Mouse (Mus musculus) retina, embryonic 14.5 days (tissue): Measurements from ENCODE around the gene Adprhl1.
A peak's percentile ranks its signal among the peaks of the same experiment; 100 is the strongest.

Experiments
- DNase-seq: peaks from one replicate; pipeline ENCODE4 v3.0.0-alpha.2; 2015; ENCODE audit warnings: low spot score

Gene Adprhl1

DNA sequence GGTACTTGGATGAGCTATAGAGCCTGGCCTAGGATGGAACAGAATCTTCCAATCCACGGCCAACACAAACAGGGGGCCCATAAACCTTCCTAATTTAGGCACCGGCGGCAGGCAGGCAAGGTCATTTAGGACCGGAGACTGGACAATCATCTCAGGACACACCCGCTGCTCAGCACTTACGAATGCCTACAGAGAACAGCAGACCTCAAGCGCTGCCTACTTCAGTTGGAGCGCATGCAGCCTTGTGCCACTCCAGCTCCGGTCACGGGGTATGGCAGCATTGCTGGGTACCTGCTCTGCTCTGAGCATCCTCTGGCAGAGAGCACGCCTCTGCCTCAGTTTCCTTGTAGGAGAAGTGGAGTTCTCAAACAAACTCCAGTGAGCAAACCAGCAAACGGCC lies 24.2 kb downstream of the Adprhl1 start:
- no peak for DNase-seq

DNA sequence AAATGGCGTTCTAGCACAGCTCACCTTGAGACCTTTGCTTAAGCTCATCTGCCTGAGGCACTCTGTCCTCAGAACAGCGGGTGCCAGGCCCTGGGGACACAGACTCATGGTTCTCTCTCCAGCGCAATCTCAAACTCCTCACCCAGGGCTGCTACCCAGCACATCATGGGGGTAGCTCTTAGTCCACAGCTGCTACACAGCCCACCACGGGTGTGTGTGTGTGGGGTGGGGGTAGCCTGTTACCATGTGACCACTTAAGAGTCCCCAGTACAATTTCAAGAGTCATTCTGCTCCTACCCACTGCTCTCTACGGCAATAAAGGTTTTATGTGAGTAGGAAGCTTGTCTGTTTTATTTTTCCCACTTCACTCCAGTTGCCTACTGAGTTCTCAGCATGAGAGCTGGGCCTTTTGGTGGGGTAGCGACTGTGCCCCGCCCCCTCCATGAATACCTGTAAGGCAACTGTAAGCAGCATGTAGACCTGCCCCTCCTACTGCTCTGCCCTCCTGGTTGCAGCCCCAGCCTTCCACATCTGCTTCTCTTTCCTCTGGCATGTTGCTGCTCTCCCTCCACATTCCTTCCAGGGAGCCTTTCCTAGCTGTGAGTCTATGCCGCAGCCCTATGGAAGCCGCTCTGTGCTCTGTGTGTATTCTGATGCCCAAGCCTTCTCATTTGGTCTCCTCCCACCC lies 24.9 kb downstream of the Adprhl1 start:
- no peak for DNase-seq

DNA sequence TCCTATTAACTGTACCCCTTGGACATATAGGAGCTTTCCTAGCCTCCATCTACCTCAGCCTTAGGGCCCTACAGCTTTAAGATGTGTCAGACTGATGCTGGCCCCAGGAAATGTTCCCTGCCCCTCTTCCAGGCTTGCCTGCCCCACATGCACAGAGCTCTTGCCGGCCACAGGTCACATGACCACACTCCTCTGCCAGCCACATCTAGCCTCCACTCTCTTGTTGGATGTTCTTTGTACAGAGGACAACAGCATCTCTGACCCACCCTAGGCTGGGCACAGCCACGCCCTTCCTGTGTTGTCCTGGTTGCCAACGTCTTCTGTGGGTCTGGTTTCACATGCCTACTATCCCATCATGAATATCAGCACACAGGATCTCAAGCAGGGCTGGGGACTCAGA lies 26.8 kb downstream of the Adprhl1 start:
- DNase-seq: no peak

DNA sequence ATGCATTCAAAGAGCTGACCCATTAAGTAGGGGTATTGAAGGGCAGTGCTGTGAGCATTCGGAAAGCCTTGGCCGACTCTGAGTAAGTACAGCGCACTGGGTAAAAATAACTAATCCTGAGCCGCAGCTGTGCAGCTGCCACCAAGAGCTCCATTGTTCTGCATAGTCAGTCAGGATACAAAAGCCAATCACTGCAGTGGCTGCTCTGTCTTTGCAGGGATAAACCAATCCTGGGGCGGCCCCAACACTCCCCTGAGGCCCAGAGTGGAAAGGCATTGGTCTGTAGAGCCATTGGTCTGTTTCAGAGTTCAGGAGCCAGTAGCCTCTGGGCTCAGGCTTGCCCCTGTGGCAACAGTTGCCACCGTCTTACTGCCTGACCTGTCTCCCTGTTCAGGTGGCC lies 27.7 kb downstream of the Adprhl1 start:
- DNase-seq: peak; percentile 59

DNA sequence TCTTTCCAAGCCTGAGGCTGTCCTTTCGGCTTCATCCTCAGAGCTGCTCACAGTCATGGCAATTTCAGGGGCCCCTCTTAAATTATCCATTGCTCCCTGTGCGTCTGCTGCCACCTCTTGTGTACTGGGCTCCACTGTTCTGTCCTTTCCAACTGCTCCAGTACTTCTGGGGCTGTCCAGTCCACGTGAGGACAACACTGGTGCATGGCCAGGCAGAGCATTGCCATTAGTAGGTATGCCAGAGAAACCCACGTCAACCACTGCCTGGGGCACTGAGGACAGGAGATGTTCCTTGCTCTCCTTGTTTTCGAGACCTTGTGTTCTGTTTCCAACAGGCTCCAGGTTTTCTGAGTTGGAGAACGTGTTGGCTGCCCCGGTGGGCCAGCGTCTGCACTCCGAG lies 29.5 kb downstream of the Adprhl1 start:
- DNase-seq: no peak

DNA sequence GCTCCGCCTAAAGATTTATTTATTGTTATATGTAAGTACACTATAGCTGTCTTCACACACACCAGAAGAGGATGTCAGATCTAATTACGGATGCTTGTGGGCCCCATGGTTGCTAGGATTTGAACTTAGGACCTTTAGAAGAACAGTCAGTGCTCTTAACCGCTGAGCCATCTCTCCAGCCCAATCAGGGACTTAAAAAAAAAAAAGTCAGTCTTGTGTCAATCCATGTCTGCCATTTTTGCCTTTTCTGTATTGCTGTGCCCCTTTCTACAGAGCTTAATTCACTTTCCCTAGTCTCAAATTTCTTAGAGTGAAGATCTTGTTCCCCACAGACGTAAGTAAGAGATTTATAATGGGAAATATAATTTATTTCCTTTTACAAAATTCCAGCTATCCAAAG lies 35.5 kb downstream of the Adprhl1 start:
- DNase-seq: no peak

DNA sequence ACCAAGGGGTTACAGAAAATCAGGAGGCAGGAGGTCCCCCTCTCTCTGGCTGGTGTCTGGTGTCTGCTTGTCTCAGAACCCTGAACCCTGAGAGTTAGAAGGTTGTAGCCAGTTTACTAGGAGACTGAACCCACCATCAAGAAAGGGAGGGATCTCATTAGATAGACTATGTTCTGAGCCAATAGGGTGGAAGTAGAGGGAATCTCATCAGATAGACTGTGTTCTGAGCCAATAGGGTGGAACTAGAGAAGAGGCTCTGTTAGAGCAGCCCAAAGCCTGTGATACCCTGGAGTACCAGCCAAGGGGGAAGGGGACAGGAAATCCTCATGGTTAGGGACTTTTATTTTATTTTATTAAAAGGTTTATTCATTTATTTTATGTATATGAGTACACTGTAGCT lies 36.0 kb downstream of the Adprhl1 start:
- DNase-seq: no peak

DNA sequence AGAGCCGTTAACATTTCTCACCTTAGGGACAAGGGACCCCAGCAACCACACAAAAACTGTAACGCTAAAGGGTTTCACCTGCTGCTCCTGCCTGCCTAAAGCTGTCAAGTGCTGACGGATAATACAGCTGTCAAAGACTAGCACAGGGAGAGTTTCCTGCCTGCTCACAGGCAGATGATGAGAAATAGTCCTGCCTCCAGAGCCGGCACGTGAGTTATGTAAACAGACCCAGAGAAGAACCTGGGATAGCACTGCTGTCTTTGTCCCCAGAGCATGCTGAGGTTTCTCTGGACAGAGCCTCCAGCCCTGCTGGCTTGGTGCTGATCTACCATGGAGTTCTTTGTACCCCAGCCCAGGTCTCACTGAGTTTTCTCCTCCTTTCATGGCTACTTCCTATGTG lies 36.9 kb downstream of the Adprhl1 start:
- no peak for DNase-seq

DNA sequence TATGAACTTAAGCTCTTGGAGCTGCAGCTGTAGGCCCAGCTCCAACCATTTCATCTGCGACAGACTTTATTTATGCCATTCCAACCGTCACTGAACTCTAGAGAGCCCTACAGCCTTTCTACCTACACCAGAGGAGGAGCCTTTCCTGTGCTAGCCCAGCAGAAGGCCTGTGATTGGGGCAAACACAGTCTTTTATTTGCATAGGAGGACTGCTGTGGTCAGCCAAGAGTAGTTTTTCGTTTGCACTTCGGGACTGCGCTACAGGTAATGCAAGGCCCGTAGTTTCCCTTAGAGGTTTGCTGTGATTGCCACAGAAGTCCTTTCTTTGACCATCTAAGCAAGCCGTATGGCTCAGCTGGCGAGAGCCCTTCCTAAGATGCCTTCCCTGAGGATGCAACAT lies 37.6 kb downstream of the Adprhl1 start:
- DNase-seq: no peak

DNA sequence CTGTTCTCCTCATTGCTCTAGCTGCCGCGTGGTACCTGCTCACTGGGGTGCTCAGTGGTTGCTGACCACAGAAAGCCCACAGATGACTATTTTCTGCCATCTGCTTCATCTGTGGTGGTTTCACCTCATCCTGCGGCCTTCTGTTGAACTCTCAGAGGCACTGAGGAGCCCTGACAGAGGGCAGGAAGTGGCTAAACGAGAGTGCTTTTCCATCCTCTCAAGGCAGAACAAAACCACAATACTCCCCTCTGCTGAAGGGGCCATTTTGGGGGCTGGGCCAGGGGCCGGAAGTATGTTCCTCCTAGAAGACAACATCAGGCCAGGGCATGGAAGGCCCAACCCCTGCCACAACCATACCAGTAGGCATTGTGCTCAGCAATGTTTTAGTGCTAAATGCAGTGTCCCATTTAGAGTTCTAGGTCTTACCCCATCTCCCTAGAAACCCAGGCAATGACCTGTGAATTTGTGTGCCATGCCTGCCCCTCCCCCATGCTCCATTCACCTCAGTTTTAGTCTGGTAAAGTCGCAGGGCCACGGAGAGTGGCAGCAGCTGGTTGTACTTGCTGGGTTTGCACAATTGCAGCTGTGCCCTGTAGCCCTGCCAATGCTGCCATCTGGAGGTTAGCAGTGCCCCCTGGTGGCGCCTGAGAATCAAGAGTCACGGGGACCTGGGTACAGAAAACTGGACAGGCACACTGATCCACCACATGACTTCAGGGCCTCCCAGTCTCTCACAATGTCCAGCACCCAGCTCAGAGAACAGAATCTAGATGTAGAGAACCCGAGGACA lies 40.3 kb downstream of the Adprhl1 start:
- peak; percentile 90 for DNase-seq

DNA sequence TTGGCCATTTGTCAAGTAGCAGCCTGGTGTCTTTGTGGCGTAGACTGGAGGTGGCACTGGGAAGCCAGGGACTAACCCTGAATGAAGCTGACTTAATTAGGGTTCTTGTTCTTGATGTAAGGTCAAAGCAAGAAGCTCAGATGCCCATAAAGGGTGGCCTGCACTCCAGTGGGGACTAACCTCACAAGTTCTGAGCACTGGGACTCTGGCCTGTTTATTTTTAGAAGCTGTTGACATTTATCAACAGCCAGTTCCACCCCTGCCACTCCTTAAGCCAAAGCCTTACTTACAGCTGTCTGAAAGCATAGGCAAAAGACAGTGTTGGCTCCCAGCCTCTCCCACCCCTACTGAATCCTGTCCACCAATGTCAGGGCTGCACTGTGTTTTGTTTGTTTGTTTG lies 44.2 kb downstream of the Adprhl1 start:
- no peak for DNase-seq

DNA sequence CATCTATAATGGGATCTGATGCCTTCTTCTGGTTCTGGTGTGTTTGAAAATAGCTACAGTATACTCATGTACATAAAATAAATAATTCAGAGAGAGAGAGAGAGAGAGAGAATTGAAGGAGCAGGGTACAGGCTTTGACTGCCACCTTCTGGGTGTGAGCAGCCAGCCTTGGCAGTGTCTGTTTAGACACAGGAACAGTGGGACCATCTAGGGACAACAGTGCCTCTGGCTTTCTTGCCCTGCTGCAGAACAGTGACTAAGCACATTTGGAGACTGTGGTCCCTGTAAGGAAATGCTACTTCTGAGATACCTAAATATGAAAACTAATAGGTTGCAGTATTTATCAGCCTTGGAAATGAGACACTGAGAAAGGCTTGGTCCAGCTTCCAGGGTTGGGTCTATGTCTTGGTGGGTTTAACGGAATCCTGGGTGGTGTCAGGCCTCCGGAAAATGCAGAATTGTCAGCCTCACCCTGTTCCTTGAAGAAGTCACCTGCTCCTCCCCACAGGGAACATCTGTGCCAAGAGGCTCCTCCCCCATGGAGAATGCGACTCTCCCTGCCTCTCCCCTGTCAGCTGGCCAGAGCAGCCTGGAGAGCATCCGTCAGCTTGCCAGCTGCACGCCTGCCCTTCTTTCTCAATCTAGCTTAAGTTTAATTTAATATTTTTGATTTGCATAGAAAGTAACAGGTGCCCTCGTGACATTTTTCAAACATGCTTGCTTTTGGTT lies 45.2 kb downstream of the Adprhl1 start:
- no peak for DNase-seq

DNA sequence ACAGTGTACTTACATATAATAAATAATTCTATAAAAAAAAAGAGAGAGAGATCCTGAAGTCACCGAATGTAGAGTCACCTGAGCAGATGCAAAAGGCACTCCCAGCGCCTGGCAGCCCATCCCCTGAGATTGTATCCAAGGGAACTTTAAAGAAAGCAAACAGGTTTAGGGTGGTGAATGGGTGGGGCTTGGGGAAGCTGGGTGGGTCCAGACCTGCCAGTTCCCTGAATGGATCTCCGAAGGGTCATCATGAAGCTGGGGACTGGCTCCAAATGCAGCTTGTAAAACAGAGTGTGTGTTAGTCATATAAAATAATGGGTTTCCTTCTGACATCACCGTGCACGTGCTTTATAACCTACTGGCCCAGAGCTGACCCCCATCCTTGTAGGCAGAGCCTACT lies 47.7 kb downstream of the Adprhl1 start:
- no peak for DNase-seq

DNA sequence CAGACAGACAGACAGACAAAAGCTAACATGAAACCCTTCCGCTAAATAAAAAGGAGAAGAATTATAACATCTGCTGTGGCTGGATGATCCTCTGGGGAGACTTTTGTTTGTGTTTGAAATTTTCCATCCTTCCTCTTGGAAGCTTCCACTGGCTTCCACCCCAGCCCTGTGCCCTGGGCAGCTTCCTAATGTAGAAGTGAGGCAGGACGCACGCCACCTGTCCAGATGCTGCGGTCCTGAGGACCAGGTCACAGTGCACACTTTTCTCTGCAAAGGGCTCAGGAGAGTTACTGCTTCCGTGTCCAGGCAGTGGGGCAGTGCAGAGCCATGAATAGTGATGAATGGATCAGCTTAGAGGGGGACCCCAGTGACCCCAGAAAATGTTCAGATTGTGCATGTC lies 48.7 kb downstream of the Adprhl1 start:
- no peak for DNase-seq

DNA sequence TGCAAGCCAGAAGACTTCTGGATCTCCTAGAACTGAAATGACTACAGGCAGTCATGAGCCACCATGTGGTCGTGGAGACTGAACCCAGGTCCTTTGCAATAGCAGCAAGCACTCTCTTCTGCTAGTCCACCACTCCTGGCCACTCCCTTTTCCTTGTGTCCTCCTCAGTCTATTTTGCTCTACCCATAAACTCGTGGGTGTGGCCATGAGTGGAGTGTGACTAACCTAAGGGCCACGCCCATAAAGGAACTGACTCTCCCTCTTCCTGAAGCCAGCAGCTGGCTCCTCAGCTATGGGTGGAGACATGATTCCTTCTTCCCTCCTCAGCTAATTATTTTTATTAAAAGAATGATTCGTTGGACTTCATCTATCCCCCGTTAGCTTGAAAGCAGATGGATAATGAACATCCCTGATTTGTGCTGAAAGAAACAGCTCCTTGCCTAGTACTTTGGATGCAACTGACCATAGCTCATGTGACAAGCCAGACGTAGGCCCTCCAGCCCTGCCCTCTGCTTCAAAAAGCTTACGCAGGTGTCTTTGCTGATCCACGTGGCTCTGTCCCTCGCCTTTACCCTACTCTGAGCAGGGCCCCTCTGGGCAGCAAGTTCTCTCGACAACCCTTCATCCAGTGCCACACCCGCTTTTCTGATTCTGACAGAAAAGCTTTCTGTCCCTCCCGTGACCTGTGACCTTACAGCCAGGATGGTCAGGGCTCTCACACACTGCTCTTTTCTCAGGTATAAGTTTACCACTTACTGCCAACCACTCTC lies 49.4 kb downstream of the Adprhl1 start:
- no peak for DNase-seq

DNA sequence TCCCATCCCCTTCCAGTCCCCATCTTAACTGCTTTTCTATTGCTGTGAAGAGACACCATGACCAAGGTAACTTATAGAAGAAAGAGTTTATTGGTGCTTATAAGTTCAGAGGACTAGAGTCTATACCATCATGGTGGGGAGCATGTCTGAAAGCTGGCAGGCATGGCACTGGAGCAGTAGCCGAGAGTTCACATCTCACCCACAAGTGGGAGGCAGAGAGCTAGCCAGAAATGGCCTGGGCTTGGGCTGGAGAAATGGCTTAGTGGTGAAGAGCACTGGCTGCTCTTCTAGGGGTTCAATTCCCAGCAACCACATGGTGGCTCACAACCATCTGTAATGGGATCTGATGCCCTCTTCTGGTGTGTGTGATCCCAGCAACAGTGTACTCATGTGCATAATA lies 50.5 kb downstream of the Adprhl1 start:
- DNase-seq: no peak

DNA sequence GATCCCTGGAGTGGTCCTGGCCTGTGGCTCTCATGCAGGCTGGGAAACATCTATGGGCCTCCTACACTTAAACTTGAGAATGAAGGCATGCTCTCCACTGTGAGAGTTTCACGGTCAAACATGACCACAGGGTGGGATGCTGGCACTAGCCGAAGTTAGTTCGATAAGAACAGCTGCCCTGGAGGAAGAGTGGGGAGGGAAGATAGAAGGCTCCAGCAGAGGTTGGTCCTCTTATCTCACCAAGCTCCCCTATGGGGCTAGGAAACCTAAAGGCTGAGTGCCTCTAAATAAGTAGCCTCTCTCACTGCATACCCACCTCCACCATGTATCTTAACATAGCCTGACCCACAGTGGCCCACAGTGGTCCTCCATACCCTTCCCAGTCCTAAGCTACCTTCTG lies 51.2 kb downstream of the Adprhl1 start:
- DNase-seq: no peak

DNA sequence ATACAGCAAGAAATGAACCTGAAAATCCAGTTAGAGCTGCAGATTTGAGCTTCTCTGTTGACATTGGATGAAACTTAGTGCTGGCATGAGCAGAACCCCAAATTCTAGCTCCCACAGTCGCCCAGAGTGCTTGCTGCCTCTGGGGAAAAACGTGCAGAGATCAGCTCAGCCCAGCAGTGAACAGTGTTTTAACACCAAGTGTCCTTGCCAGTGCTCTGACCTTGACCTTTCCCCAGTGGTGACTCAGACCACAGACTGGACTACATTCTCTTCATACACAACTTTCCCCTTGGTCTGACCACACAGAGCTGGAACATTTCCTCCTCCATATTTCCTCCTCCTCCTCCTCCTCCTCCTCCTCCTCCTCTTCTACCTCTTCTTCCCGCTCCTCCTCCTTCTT lies 51.9 kb downstream of the Adprhl1 start:
- no peak for DNase-seq

DNA sequence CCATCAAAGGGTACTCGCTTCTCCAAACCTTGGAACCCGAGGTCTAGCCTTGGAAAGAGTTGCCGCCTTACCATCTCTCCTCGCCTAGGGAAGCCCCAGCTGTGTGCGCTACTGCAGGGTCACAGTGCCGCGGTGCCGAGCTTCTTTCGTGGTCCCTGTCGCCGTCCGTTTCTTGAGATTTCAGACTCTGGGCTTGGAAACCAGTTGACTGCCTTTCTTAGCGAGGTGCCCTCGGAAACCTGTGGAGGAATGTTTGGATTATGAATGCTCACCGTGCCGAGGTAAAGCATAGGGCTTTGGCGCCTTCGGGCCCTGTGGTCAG lies 53.0 kb downstream of the Adprhl1 start:
- no peak for DNase-seq

DNA sequence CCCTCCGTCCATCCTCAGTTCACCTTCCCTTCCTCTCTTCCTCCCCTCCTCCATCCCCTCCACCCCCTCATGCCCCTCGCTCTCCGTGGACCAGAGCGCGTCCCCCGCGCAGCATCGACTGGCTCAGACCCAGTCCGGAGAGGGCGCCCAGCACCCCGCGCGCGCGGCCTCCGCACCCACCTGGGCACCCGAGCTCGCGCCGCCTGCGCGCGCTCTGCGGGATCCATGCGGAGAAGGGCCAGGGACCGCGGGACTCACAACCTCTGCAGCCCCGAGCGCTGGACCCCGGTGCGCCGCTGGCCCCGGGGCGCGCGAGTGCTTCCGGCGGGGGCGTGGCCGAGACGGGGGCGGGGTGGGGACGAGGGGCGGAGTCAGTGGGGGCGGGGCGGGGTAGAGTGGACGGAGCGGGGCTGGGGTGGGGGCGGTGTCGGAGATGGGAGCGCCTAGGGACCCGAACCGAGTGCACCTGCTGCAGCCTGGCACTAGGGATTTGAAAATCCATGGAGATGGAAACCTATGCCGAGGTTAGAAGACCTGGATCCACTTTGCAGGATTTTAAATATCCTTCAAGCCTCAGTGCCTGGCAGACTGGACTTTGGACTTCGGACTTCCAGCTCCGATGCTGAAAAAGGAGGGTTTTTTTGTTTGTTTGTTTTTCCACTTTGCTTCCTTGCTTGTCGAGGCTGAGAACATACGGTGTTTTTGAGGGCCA lies 53.5 kb downstream of the Adprhl1 start, which contains the start of gene Grtp1:
Gene Grtp1 (minus strand): TSS at position 320 of the 712 bp plus-strand sequence.
- DNase-seq: peak; percentile 71

DNA sequence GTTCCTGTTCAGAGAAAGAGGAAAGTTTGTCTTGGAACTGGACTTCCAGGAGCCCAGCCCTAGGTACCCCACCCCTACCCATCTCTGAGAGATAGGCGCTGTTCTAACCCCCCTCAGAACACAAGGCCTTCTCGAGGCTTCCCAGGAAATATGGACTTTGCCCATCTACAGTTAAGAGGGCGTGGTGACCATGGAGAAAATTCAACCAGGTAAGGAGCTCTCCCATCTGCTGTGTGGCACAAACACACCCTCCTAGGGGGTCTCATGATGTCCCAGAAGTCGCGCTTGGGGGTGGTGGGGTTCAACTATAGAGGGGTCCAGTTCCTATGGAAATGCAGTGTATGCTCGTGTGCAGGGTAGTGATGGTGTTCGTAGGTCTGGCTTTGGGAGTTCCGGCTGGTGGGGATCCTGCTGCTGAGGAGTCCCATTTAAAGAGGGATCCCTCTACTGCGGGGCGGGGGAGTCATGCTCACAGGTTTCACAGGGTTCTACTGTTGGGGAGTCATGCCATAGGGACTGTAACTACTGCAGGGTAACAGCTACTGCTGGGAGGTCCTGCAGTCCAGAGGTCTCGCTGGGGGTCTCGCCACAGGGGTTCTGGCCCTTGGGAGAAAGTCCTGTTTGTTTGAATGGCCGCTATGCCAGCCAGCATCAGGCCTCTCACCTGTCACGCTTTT lies 54.4 kb downstream of the Adprhl1 start:
- DNase-seq: no peak
